Mouse (Mus musculus) heart, postnatal 36 days (tissue): ENCODE measurements around the gene Pla2g1b. TPM values are rescaled to one million over a fixed set of nuclear protein-coding genes. Genes with fewer than 3 reads are reported as not detected.
"Not testable (repeated sequence)": the region's sequence is repeated elsewhere in the genome, so short reads cannot be mapped to it uniquely, and the experiment has no call there.

ENCODE experiments used
- DNase-seq, 2 experiments: peaks; one replicate each; pipeline ENCODE4 v3.0.0; 2021 to 2022
- intact Hi-C: fragments of 180-260 bp; cut with DNase I; formaldehyde crosslinking; loops from one replicate; pipeline ENCODE4 v1.15.1; 2025
- total RNA-seq, 2 experiments: library from RNA; stranded (reverse); gene quantifications; 2 replicates each; pipeline ENCODE4 v1.2.3; 2021

The Pla2g1b gene
- total RNA-seq, 2 experiments from 2014 or later = not detected

DNA sequence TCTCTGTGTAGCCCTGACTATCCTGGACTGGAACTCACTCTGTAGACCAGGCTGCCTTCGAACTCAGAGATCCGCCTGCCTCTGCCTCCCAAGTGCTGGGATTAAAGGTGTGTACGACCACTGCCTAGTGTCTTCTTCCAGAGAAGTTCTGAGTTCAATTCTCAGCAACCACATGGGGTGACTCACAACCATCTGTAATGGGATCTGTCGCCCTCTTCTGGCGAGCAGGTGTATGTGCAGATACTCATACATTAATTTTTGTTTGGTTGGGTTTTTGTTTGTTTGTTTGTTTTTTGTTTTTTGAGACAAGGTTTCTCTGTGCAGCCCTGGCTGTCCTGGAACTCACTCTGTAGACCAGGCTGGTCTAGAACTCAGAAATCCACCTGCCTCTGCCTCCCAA is 23.4 kb upstream of the Pla2g1b start:
- intact Hi-C loops = loop anchor here (10.0 kb wide), 2 partner anchors 318 to 468 kb away; partner anchors contain the start of gene Hnf1a
- DNase-seq = not testable (repeated sequence)

DNA sequence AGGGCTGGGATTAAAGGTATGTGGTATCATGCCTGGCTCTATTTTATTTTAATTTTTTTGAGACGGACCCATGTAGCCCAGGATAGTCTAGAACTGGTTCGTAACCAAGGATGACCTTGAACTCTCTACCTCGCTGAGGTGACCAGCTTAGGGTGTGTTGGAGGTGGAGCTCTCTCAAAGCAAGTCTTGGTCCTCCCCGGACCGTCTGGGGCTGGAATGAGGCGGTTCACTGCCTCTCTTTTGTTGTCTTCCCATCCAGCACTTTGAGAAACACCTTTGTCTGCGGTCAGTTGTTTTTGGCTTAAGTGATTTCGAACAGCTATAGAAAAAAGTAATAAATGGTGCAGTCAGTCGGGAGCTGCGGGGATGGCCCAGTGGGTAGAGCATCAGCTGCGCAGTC is 21.9 kb upstream of the Pla2g1b start:
- DNase-seq = no peak
- intact Hi-C loops = loop anchor here (10.0 kb wide), 2 partner anchors 319 to 469 kb away; partner anchors contain the start of gene Hnf1a

DNA sequence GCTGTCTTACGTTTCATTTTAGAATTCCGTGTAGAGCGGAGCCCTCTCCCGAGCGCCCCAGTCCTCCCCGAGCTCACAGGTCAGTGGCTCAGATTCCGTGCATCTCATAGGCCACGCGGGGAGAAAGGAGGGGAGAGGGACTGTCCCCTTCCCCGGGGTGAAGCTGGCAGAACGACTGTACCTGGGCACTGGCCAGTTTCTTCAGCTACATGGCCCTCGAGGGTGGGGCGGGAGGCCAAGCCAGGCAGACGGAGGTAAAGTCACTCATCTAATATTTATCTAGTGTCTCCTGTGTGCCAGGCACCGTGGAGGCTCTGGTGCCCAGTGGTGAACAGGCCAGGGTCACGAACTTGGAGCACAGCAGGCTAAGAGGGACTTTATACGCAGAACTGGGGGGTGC is 19.0 kb upstream of the Pla2g1b start:
- intact Hi-C loops = loop anchor here (10.0 kb wide), 2 partner anchors 322 to 472 kb away; partner anchors contain the start of gene Hnf1a

DNA sequence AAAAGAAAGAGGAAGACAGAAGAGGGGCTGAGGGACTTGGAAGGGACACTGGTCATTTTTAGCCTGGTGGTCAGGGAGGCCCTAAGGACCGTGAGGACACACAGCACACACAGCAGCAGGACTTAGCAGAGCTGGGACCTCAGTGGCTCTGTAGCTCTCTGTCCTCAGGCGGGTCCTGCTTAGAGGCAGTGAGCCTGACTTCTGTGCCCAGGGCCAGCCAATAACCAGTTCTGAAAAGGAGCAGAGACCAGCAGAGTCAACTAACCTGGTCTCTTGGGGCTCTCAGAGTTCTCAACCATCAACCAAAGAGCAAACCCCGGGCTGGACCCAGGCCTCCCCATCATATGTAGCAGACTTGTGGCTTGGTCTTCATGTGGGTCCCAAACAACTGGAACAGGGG is 16.8 kb upstream of the Pla2g1b start:
- intact Hi-C loops = loop anchor here (10.0 kb wide), 2 partner anchors 324 to 474 kb away; partner anchors contain the start of gene Hnf1a
- DNase-seq = no peak

More for the DNA sequence above, 19.0 kb upstream of the Pla2g1b start:
- no peak for DNase-seq

DNA sequence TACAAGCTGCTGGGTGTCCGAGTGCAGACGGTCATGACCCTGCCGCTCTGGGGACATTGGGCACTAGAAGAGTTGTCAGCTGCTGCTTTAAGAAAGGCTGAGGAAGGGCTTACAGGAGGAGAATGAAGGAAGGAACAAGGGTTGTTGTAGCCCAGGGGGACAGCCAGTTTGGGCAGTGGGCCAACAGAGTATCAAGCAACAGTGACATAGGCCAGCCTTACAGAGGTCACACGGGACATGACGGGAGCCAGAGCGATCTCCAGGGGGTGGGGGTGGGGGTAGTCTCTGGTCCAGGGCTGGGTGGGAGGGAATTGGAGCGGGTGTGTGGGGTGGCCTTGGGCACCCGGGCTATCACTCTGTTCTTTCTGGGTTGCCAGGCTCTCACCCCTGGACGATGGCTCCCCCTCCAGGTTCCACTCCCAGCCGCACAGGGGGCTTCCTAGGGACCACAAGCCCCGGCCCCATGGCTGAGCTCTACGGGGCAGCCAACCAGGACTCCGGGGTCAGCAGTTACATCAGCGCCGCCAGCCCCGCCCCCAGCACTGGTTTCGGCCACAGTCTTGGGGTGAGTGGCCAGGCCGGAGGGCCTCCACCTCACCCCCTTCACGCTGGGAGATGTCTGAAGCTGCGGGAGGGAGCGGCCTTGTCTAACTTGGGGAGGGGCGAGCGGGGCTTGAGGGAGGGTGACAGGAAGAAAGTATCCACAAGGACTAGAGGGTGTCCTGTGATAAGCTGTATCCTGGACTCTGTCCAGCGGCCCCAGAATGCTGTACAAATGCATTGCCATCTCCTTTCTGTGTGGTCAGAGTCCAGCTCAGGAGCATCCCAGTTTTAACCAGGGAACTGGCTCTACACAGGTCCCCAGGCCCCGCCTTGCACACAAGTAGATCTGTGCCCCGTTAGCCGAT is 15.4 kb upstream of the Pla2g1b start:
- intact Hi-C loops = no loop called here
- no peak for DNase-seq

DNA sequence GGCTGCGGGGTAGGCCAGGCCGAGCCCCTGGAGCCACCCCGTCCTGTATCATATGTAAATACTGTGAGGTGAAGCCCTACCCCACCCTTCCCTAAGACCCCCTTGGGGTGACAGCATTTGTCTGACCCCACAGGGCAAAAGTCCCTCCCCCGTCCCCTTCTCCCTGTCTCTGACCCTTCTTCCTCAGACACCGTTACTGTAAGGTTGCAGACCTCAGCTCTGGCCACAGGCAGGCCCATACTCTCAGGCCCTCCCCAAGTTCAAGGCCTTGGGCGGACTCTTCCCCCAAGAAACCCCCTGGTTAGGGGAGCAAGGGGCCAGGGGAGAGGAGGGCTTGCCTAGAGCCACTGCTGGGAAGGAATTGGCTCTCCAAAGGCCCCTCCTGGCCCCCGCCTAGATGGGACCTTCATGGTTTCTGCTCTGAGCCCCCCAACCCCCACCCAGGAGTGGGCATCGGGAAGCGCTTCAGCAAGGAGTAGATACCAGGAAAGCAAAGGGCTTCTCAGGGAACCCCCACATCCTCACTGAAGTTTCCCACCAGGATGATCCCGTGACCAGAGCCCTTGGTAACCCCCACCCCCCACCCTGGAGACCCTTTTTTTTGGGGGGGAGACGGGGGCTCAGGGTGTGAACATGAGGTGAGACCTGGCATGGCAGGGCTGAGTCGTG is 11.5 kb upstream of the Pla2g1b start:
- no peak for DNase-seq
- intact Hi-C loops = no loop called here

DNA sequence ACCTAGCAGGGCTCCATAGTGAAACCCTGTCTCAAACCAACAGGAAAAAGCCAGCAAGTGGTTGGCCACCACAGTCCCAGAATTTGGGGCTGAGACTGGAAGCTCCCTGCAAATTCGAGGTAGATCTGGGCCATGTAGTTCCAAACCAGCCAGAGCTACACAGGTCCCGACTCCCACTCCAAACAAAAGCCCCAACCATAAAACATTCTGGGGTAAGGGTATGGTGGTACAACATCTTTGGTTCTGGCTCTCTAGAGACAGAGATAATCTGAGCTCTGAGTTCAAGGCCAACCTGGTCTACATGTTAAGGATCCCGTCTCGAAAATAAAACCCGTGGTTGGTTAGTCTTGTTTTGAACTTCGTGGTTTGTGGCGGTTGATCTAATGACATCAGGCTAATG is 10.2 kb upstream of the Pla2g1b start:
- intact Hi-C loops = no loop called here
- no peak for DNase-seq

DNA sequence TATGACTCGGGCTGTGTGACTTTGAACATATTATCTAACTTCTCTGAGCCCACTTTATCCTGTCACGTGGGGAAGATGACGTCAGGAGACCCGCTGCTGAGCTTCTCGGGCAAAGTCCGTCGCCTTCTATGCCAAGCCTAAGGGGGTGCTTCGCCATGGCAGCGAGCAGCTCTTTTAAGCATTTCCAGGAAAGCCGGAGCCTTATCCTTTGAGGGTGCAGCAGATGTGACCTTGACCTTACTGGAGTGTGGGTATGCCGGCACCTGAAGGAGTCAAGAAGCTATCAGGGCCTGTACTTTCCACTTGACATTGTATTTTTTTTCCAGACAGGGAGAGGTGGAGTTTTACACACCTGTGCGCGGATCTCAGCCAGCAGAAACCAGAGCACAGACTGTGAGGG is 7.1 kb upstream of the Pla2g1b start:
- no peak for DNase-seq
- intact Hi-C loops = no loop called here

DNA sequence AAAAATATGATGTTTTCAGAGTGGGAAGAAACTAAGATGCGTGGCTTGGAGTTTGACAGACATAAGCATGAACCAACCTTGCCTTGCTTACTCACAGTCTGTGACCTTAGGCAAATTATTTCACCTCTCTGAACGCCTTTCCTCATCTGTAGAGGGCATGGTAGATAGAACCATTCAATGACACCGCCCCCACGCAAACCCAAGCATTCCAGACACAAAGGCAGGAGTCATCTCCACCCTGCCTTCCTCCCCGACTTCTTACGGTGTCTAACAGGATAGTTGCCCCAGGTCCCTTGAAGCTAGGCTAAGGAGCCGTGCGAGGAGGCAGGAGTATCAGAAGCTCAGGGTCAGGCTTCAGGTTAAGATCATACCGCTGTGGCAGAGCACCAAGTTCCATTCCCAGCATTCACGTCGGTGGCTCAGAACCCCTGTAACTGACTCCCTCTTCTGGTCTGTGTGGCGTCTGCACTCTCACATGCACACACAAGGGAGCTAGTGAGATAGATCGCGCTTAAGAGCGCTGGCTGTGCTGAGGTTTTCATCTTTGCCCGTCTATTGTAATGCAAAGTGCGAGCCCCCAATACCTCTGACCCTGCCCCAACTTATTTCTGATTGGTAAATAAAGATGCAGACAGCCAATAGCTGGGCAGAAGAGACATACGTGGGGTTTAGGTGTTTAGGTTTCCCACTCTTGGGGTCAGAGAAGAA is 1.5 kb upstream of the Pla2g1b start:
- no peak for DNase-seq
- intact Hi-C loops = no loop called here

DNA sequence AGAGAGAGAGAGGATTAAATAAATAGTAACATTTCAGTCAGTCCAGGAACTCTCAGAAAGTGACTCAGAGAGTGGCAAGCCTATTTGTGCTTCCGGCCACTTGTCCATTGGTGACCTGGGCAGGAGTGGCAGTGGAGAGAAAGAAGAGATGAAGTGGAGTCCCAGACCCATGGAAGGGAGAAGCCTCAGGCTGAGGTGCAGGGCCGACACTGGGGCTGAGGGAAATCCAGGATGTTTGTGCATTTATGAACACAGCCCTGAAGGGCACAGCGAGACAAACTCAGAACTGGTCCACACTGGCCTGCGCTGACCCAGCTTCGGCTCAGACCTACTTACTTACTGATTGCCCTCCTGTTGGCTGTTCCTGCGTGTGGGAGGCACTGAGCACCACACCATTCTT is 3.7 kb downstream of the Pla2g1b start:
- no peak for DNase-seq
- intact Hi-C loops = no loop called here

DNA sequence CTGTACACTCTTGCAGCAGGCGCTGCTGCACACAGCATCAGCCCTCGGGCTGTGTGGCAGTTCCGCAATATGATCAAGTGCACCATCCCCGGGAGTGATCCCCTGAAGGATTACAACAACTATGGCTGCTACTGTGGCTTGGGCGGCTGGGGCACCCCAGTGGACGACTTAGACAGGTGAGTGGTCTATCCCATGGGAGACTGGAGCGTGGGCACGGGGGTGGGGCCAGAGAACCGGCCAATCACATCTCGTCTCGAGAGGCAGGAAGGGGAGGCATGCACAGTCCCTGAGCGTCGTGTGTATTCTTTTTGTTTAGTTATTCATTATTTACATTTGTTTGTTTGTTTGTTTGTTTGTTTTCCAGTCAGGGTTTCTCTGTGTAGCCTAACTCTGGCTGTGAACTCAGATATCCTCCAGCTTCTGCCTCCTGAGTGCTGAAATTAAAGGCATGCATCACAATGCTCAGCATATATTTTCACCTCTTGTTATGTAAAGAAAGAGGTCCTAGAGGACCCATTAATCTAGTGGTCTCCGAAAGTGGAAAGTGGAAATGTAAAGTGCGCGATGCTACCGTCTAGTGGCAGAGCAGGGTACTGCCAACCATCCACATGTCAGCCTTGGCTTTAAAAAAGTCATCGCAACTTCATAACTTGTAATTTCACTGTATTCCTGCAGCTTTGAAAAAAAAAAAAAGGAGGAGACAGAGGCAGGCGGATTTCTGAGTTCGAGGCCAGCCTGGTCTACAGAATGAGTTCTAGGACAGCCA is 4.9 kb downstream of the Pla2g1b start:
- intact Hi-C loops = no loop called here
- DNase-seq = peak; percentile 53 to 74

DNA sequence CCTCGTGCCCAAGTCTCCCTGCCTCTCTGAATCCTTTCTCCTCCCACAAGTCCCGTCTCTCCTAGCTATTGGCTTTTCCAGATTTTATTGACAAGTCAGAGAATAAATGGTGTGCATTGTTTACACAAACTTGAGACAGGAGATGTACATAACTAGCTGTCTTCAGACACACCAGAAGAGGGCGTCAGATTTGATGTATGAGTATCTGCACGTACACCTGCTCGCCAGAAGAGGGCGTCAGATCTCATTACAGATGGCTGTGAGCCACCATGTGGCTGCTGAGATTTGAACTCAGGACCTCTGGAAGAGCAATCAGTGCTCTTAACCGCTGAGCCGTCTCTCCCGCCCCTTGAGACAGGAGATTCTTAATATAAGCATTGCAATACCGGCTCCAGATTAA is 7.1 kb downstream of the Pla2g1b start:
- no peak for DNase-seq
- intact Hi-C loops = no loop called here

DNA sequence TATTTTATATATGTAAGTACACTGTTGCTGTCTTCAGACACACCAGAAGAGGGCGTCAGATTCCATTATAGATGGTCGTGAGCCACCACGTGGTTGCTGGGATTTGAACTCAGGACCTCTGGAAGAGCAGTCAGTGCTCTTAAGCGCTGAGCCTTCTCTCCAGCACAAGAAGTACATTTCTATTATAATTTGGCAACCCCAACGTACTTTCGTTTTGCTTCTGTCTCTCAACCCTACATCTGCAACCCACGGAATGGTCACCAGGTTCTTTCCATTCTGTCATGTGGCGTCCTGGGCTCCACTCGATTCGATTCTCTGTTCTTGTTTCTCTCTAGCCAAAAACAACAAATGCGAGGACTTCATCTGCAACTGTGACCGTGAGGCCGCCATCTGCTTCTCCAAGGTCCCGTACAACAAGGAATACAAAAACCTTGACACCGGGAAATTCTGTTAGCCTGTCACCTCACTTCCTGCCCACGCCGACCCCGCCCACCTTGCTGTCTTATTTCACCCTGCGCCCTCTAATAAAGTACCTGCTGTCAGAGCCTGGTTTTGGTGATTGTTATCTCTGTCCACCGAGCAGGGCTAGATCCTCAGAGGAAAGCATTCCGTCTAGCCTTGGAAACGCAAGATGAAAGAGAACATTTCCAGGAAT is 8.2 kb downstream of the Pla2g1b start:
- intact Hi-C loops = no loop called here
- no peak for DNase-seq

DNA sequence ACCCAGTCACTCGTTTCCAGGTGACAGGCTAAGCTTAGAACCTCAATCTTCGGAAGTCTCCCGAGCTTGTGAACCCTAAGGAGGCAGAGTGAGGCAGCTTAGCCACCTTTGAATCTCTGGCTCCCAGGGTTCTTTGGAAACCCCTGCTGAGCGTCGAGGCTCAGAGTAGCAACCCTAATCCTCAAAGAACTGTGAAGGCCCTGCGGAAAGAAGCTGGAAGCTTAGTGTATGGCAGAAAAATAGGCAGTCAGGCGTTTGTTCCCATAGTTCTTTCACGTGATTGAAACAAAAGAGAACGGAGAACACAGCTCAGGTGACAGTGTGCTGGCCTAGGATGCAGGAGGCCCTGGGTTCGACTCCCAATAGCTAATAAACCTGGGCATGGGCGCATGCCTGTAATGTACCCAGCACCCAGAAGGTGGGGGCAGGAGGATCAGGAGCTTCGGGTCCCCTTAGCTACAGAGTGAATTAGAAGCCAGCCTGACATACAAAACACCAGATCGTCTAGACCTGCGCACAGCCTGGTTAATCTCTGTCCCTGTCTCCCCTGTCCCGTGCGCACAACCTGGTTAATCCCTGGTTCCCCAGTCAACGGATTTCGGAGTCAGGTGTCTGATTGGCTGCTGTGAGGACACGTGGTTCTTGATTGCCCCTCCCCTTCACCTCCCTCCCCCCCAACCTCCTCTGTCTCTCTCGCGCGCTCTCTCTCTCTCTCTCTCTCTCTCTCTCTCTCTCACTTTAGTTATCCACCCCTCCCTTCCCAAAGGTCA is 9.5 kb downstream of the Pla2g1b start:
- intact Hi-C loops = no loop called here
- DNase-seq = no peak

DNA sequence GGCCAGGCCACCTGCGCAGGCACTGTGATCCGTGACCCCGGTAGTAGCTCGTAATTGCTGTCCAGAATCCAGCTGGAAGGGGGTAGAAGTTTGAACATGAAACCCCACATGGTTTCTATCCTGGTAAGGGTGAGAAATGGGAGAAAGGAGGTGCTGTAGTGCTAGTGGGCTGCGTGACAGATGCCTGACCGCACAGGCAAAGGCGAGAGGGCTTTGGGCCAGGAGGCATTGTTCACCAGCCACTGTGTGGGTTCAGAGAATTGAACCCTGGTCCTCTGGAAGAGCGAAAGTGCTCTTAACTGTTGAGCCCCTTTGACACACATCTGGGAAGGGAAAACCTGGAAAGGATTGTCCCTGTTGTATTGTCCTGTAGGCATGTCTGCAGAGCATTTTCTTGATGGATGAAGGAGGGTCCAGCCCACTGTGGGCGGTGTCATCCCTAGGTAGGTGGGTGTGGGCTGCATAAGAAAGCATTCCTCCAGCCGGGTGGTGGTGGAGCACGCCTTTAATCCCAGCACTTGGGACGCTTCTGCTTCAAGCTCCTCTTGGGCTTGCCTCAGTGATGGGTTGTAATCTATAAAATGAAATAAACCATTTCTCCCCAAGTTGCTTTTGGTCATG is 10.2 kb downstream of the Pla2g1b start:
- DNase-seq = no peak
- intact Hi-C loops = no loop called here

DNA sequence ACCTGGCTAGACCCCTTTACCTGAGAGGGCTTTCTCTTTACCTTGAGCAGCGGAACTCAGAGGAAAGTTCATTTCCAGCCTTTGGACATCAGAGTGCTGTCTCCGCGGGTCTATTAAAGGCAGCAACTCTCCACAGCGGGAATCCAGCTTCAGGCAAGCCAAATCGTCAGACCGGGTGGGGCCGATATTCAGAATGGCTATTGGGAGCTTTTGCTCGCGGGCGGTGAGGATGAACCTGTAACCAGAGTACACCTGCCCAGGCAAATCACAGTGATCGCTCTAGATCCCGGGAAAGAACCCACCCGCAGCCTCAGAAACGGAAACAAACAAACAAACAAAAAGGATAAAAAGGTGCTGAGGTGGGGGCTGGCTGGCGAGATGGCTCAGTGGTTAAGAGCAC is 13.5 kb downstream of the Pla2g1b start:
- intact Hi-C loops = no loop called here
- DNase-seq = no peak

DNA sequence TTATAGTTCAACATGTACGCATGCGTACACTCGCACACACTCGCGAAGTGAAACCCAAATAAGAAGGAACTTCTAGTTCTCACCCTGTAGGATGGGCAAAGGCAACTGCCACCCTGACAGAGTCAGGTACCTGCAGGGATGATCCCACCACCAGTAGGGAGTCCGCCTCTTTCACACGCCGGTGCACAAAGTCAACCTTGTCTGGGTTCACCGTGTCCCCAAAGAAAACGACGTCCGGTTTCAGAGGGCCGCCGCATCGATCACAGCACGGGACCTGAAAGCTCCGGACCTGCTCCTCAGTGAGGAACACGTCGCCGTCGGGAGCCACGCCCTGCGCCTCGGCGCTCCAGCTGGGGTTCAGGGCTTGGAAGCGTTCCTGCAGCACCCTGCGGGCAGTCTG is 14.0 kb downstream of the Pla2g1b start:
- intact Hi-C loops = no loop called here
- DNase-seq = no peak

DNA sequence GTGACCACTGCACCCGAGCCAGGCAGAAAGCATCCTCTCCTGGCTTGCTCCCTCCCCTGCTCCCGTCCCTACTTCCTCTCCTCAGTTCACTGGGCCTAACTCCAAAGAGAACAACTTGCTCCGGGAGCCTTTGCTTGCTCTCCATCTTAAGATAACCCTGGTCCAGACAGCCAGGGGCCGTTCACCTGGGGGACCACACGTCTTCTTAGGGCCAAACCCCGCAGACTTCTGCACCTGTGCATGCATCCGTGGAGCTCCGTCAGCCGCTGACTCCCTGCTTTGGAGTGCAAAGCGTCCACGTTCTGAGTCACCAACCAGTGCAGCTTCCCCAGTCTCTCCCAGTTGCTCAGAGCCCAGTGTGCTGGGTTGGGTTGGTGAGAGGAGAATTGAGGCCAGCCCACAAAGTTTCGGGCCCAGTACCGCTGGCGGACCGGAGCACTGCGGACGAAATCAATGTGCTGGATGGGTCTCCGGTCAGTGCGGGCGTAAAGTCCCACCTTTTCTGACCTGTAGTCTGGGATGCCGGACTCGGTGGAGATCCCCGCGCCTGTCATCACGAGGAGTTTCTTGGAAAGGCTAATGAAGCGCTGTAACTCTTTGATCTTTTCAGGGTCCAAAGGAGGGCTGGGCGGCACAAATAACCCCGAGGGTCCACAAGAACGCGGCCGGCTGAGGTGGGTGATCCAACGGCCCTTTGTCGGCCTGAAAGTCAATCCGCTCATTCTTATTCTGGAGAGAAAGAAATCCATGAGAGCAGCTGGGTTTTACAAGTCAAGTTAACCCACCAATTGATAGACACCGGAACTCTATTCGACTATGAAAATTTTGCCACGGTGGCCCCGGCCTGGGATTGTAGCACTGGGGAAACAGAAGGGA is 16.6 kb downstream of the Pla2g1b start:
- DNase-seq = no peak
- intact Hi-C loops = no loop called here
